Mouse (Mus musculus): ENCODE measurements around the gene Noxo1. TPM values are rescaled to one million over a fixed set of nuclear protein-coding genes. Genes with fewer than 3 reads are reported as not detected.
A peak's percentile ranks its signal among the peaks of the same experiment; 100 is the strongest.

The Noxo1 gene
- polyA plus RNA-seq, 1 experiment from 2014 or later, result 4.8 TPM

DNA sequence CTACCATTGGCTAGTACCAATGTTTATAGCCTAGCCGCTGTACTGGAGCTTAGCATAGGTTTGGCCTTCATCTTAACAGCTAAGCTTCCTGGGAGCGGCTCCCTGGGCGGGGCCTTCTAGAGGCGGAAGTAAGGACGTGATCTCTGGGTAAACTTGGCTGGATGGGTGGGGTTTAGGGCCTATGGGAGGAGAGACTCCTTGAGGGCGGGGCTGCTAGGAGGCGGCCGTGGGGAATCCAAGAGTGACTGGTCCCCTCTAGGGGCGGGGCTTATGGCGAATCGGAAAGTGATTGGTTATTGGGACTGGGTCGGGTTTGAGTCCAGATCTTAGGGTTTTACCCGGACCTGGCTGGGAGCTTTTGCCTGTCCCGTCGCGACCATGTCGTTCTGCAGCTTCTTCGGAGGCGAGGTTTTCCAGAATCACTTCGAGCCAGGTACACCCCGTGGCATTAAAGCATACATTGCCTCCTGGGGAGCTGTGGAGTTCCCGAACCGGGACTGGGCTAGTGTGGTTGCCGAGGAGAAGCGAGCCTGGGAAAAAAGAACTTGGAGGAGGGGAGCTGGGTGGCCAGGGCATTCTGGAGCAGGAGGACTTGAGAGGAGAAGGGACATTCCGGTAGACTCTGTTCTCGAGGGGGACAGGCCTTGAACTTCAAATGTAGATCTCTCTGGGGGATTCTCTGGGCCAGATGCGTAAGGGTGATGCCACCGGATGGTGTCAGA, 40.5 kb downstream of the Noxo1 start, which contains the start of gene Msrb1:
Gene Msrb1, plus strand, starts transcription at position 313 of the 722 bp plus-strand sequence.
- H3K4me1 ChIP-seq, result peaks cover 15% of the 10 kb centered on the region
- under 1% methylated on average over 29 of the region's 29 CpGs for WGBS
- ATAC-seq (ENCODE audit: low FRiP score), result peak; percentile 95

DNA sequence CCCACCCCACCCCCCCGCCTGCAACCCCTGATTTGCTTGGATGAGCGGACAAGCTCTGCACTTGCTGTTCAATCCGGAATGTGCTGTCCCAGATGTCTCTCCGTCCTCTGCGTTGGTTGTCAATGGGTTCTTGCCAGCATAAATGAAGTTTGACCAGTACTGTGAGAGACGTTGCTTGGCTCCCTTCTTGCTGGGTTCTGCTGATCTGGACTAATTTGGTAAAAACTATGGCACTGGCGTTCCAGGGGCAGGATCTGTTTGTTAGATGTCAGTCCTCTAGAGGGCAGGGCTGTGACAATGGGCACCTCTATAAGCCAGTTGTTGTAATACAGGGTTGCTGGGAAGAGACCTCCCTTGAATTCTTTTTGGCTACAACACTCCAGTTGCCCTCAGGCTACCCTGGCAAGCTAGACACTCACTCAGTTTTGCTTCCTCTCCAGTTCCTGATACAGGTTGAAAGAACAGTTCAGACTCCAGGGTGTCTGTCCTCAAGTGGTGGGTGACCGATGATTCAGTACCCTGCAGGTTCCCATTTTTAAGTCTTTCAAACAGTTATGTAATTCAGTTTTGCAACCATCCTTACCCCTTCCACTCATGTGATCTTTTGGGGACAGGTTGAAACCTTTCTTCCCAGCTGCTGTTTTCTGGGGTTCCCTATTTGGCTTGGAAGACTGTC, 41.2 kb downstream of the Noxo1 start:
- H3K9ac ChIP-seq, result peak overlapping the region; percentile 61
- peak overlapping the region; percentile 72 for H3K4me2 ChIP-seq (replicated peaks)
- H3K27ac ChIP-seq, result no peak overlapping the region
- peak overlapping the region; percentile 49 for H3K4me3 ChIP-seq
- H3K4me1 ChIP-seq, result peaks cover 15% of the 10 kb centered on the region
- peaks cover 18% of the 10 kb centered on the region; the same call in 1 of the 2 replicates for H3K36me3 ChIP-seq
- no peak for ATAC-seq (ENCODE audit: low FRiP score)
- WGBS, result 23% methylated on average over 8 of the region's 8 CpGs
- H3K27me3 ChIP-seq, result peaks cover 2% of the 10 kb centered on the region; the same call in 1 of the 2 replicates
- no peaks in the 10 kb centered on the region for H3K9me3 ChIP-seq (replicated peaks)

More for the DNA sequence above, 40.5 kb downstream of the Noxo1 start, which contains the start of gene Msrb1:
- H3K27ac ChIP-seq, result 0 out of 2 replicates have a peak within 1 kb of the TSS, but pooled peaks have one; percentile 44
- peaks cover 10% of the 10 kb centered on the region; the same call in 1 of the 2 replicates for H3K27me3 ChIP-seq
- peak within 1 kb of the TSS; percentile 61 for H3K9ac ChIP-seq
- H3K9me3 ChIP-seq (replicated peaks), result no peaks in the 10 kb centered on the region
- H3K4me3 ChIP-seq, result peak within 1 kb of the TSS; percentile 49
- H3K36me3 ChIP-seq, result peaks cover 14% of the 10 kb centered on the region; the same call in 1 of the 2 replicates
- peak within 1 kb of the TSS; percentile 72 for H3K4me2 ChIP-seq (replicated peaks)

DNA sequence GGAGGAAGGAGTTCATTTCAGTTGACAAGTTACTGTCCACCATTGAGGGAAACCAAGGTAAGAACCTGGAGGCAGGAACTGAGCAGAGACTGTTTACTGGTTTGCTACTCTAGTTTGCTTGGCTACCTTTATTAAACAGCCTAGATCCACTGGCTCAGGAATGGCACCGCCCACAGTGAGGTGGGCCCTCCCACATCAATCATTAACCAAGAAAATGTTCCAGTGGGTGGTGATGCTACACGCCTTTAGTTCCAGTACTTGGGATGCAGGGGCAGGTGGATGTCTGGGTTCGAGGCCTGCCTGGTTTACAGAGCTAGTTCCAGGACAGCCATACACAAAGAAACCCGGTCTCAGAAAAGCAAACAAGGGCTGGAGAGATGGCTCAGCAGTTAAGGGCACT, 42.2 kb downstream of the Noxo1 start:
- peaks cover 15% of the 10 kb centered on the region for H3K4me1 ChIP-seq
- no peaks in the 10 kb centered on the region; the same call in 1 of the 2 replicates for H3K27me3 ChIP-seq
- H3K27ac ChIP-seq, result no peak overlapping the region
- H3K4me2 ChIP-seq (replicated peaks), result no peak overlapping the region
- ATAC-seq (ENCODE audit: low FRiP score), result no peak
- 84% methylated on average over 4 of the region's 4 CpGs for WGBS
- H3K4me3 ChIP-seq, result no peak overlapping the region
- no peak overlapping the region for H3K9ac ChIP-seq
- H3K36me3 ChIP-seq, result peaks cover 18% of the 10 kb centered on the region; the same call in 1 of the 2 replicates
- no peaks in the 10 kb centered on the region for H3K9me3 ChIP-seq (replicated peaks)

DNA sequence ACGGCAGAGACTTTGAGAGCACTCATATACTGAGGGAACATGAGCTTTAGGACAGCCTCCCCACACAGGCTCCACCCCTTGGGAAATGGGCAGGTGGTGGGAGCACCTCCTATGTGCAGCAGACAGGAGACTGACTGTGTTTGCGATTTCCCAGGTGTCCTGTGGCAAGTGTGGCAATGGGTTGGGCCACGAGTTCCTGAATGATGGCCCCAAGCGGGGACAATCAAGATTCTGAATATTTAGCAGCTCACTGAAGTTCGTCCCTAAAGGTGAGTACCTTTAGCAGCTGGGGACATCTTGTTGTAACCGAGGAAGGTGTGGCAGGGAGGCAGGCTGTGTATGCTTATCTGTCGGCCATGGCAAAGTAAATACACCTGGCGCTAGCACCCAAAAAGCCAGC, 43.9 kb downstream of the Noxo1 start:
- H3K27ac ChIP-seq, result no peak overlapping the region
- peaks cover 15% of the 10 kb centered on the region for H3K4me1 ChIP-seq
- no peak overlapping the region for H3K4me3 ChIP-seq
- 85% methylated on average over 8 of the region's 8 CpGs for WGBS
- H3K9me3 ChIP-seq (replicated peaks), result no peaks in the 10 kb centered on the region
- peaks cover 18% of the 10 kb centered on the region; the same call in 1 of the 2 replicates for H3K36me3 ChIP-seq
- no peak overlapping the region for H3K4me2 ChIP-seq (replicated peaks)
- H3K9ac ChIP-seq, result no peak overlapping the region
- H3K27me3 ChIP-seq, result no peaks in the 10 kb centered on the region
- no peak for ATAC-seq (ENCODE audit: low FRiP score)

DNA sequence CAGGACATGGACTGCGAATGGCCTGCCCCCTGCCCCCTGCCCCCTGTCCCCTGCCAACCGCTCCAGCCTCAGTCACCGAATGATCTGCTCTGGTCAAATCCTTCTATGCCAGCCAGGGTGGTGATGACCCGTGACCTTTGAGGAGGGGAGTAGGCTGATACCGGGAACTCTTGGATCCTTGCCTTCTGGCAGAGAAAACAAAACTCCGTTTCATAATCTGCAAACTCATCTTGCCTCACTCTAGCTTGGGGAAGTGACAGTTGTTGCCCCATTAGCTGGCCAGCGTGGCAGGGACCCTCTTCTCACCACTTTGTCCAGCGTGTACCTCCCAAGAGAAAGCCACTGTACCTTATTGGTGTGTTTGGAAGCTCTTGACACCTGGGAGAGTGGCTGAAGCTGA, 46.3 kb downstream of the Noxo1 start:
- 86% methylated on average over 8 of the region's 8 CpGs for WGBS

DNA sequence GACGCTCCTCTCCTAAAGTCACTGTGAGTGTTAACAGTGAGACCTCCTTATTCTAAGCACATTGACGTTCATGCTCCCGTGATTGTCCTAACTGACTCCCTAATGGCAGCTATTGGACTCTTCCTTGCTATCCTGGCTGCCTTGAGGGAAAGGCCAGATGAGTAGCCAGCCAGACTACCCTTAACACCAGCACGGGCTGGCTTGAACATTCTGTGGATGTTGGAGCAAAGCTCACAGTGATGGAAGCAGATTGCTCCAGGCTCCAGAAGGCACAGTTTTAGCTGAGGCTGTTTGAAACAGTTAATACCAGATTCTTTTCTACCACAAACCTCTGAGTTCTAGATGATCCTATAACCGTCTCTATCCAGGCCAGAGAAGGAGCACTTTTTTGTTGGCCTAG, 47.9 kb downstream of the Noxo1 start:
- 78% methylated on average over 5 of the region's 5 CpGs for WGBS
- H3K27me3 ChIP-seq, result peaks cover 11% of the 10 kb centered on the region
- no peaks in the 10 kb centered on the region for H3K9me3 ChIP-seq (replicated peaks)
- no peak overlapping the region for H3K9ac ChIP-seq
- ATAC-seq (ENCODE audit: low FRiP score), result no peak
- no peaks in the 10 kb centered on the region for H3K4me1 ChIP-seq
- peaks cover 18% of the 10 kb centered on the region; the same call in 1 of the 2 replicates for H3K36me3 ChIP-seq
- H3K27ac ChIP-seq, result no peak overlapping the region
- no peak overlapping the region for H3K4me2 ChIP-seq (replicated peaks)
- H3K4me3 ChIP-seq, result no peak overlapping the region

More for the DNA sequence above, 46.3 kb downstream of the Noxo1 start:
- H3K4me3 ChIP-seq, result no peak overlapping the region
- peaks cover 18% of the 10 kb centered on the region; the same call in 1 of the 2 replicates for H3K36me3 ChIP-seq
- ATAC-seq (ENCODE audit: low FRiP score), result no peak
- H3K27me3 ChIP-seq, result peaks cover 7% of the 10 kb centered on the region; the same call in 1 of the 2 replicates
- H3K9me3 ChIP-seq (replicated peaks), result no peaks in the 10 kb centered on the region
- H3K27ac ChIP-seq, result no peak overlapping the region
- no peak overlapping the region for H3K9ac ChIP-seq
- H3K4me2 ChIP-seq (replicated peaks), result no peak overlapping the region
- peaks cover 3% of the 10 kb centered on the region for H3K4me1 ChIP-seq

DNA sequence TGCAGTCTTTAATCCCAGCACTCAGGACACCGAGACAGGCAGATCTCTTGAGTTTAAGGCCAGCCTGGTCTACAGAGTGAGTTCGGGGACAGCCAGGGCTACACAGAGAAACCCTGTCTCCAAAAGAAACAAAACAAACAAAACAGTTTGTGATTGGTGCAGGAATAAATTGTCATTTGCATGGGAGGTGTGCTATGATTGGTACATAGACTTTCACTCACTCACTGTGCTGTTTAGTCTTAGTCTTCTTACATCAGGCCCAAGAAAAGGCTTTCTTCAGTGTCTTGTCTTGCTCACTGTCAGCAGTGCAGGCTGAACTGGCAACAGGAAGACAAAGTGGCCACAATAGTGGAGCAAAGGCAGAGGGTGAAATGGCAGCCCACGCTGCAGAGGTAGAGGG, 48.3 kb downstream of the Noxo1 start:
- Histone ChIP-seq H3K4me3 (no peak overlapping the region), H3K27ac (no peak overlapping the region), H3K4me2 (replicated peaks) (no peak overlapping the region), H3K27me3 (peaks cover 15% of the 10 kb centered on the region), H3K4me1 (no peaks in the 10 kb centered on the region), H3K36me3 (peaks cover 18% of the 10 kb centered on the region; the same call in 1 of the 2 replicates), H3K9me3 (replicated peaks) (no peaks in the 10 kb centered on the region), H3K9ac (no peak overlapping the region)
- no peak for ATAC-seq (ENCODE audit: low FRiP score)
- WGBS, result 73% methylated on average over 3 of the region's 3 CpGs

DNA sequence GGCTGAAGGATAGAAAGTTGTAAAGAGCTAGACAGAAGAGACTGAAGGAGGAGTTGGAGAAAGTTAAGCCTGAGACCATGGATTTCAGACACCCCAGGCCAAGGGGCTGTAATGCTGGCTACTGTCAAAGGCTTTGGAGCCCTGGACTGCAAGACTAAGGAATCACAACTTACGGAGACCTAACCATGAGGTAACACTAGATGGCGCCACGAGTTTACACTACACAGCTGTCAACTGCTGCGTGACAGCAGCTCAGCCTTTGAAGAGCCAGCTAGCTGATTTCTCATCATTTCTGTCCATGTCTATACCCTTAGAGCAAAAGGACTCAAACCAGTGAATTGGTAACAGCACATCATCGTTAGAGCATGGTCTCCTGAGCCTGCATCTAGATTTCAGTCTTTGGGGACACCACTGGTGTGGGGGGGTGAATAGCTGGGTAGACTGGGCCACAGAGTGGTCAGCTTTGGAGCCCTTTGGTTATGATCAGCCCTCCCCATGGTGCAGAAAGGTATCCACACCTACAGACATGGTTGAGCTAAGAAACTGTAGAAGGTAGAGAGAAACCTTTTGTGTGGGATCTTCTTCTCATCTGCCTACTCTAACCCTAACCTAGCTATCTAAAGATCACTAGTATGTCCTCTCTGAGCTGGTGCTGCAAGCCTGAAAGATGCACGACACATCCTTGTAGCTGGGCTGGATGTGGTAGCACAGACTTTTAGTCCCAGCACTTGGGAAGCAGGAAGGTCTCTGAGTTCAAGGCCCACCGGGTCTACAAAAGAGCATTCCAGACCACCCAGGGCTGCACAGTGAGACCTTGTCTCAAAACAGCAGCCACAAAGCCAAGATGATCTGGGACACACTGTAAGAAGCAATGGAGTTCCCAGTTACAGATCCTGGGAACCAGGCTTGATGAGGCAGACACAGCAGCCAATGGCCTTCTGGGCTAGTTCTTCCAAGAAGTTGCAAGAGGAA, 49.8 kb downstream of the Noxo1 start:
- Histone ChIP-seq H3K4me1 (no peaks in the 10 kb centered on the region), H3K4me2 (replicated peaks) (no peak overlapping the region), H3K27ac (no peak overlapping the region), H3K9me3 (replicated peaks) (no peaks in the 10 kb centered on the region), H3K36me3 (peaks cover 9% of the 10 kb centered on the region; the same call in 1 of the 2 replicates), H3K27me3 (peaks cover 27% of the 10 kb centered on the region), H3K4me3 (no peak overlapping the region), H3K9ac (no peak overlapping the region)
- WGBS, result 20% methylated on average over 7 of the region's 7 CpGs
- ATAC-seq (ENCODE audit: low FRiP score), result peak; percentile 67; the same call in 1 of the 2 replicates

DNA sequence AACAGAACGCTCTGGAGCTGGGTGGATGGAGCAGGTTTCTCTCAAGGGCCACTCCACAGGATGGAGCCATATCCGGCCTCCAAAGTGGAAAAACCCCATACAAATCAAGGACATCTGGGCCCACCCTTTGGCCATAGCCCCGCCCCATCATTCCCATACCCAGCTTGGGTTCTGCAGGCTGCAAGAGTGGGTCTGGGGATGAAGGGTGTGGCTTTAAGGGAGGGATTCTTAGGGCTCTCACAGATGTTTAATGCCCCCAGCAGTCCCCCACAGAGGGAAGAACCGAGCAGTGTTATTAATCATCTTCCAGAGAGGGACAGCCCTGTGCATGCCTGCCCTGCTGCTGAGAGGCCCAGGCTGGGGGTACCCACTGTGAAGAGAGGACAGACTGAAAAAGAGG, 51.0 kb downstream of the Noxo1 start:
- no peak overlapping the region for H3K9ac ChIP-seq
- no peaks in the 10 kb centered on the region for H3K9me3 ChIP-seq (replicated peaks)
- WGBS, result 45% methylated on average over 4 of the region's 4 CpGs
- no peaks in the 10 kb centered on the region for H3K4me1 ChIP-seq
- ATAC-seq (ENCODE audit: low FRiP score), result no peak
- no peak overlapping the region for H3K4me2 ChIP-seq (replicated peaks)
- H3K27ac ChIP-seq, result no peak overlapping the region
- H3K4me3 ChIP-seq, result no peak overlapping the region
- peaks cover 39% of the 10 kb centered on the region for H3K27me3 ChIP-seq
- H3K36me3 ChIP-seq, result no peaks in the 10 kb centered on the region
